Mouse (Mus musculus) hindbrain, embryonic 15.5 days (tissue): ENCODE results near the gene Hbb-y. TPM values are rescaled to one million over a fixed set of nuclear protein-coding genes. Genes with fewer than 3 reads are reported as not detected.
"Not testable (repeated sequence)": the region's sequence is repeated elsewhere in the genome, so short reads cannot be mapped to it uniquely, and the experiment has no call there.

Source experiments
- ATAC-seq: fragments of 200-750 bp; cut with Nextera tagmentation; 2 replicates; pipeline ENCODE4 v1.8.0; 2017; ENCODE audit warnings: low read depth, moderate number of reproducible peaks, moderate TSS enrichment; ENCODE audit not compliant: low FRiP score
- H3K27ac ChIP-seq: fragments of 300-500 bp; sonication (generic); replicated peaks from 2 replicates; pipeline ENCODE4 v1.5.1; 2015; ENCODE audit warnings: mild to moderate bottlenecking, inconsistent platforms
- H3K27me3 ChIP-seq: fragments of 300-500 bp; sonication (generic); 2 replicates; pipeline ENCODE4 v1.6.1; 2015; ENCODE audit warnings: control low read depth, inconsistent platforms
- H3K36me3 ChIP-seq: fragments of 300-500 bp; sonication (generic); 2 replicates; pipeline ENCODE4 v1.6.1; 2015; ENCODE audit warnings: control low read depth, inconsistent platforms
- H3K4me1 ChIP-seq: fragments of 300-500 bp; sonication (generic); replicated peaks from 2 replicates; pipeline ENCODE4 v1.6.1; 2015; ENCODE audit warnings: control low read depth, inconsistent platforms
- H3K4me2 ChIP-seq: fragments of 300-500 bp; sonication (generic); 2 replicates; pipeline ENCODE4 v1.6.1; 2015; ENCODE audit warnings: moderate library complexity, mild to moderate bottlenecking, inconsistent platforms
- H3K4me3 ChIP-seq: fragments of 300-500 bp; sonication (generic); 2 replicates; pipeline ENCODE4 v1.5.1; 2015; ENCODE audit warnings: mild to moderate bottlenecking, inconsistent platforms
- H3K9ac ChIP-seq: fragments of 300-500 bp; sonication (generic); 2 replicates; pipeline ENCODE4 v1.6.1; 2015; ENCODE audit warnings: inconsistent platforms
- H3K9me3 ChIP-seq: fragments of 300-500 bp; sonication (generic); 2 replicates; pipeline ENCODE4 v1.6.1; 2016; ENCODE audit warnings: control low read depth, inconsistent platforms
- WGBS: fragments of 180-500 bp; shearing (Covaris S2); methylation state at CpG from one replicate; pipeline ENCODE4 v1.1.7; 2015; 5-methylcytosine and 5-hydroxymethylcytosine counted together
- polyA plus RNA-seq: library from polyadenylated mRNA; unstranded; fragments of >200 nt; fragmentation: Nextera tagmentation; extraction: Ambion mirVana; gene quantifications from 2 replicates; pipeline ENCODE4 v1.2.1, GENCODE M21; 2015

The Hbb-y gene
- polyA plus RNA-seq, 1 experiment from 2014 or later, result 187 TPM

GRCm38 (mm10) chr7:103810746-103811145 is 42.3 kb downstream of the Hbb-y start:
- Histone ChIP-seq H3K9ac (no peak overlapping the region), H3K27me3 (no peaks in the 10 kb centered on the region), H3K4me2 (no peak overlapping the region), H3K4me3 (no peak overlapping the region), H3K27ac (no peak overlapping the region), H3K9me3 (no peaks in the 10 kb centered on the region), H3K4me1 (no peaks in the 10 kb centered on the region), H3K36me3 (no peaks in the 10 kb centered on the region)
- 90% methylated on average over 3 of the region's 3 CpGs for whole genome bisulfite sequencing
- no peak for ATAC-seq

DNA sequence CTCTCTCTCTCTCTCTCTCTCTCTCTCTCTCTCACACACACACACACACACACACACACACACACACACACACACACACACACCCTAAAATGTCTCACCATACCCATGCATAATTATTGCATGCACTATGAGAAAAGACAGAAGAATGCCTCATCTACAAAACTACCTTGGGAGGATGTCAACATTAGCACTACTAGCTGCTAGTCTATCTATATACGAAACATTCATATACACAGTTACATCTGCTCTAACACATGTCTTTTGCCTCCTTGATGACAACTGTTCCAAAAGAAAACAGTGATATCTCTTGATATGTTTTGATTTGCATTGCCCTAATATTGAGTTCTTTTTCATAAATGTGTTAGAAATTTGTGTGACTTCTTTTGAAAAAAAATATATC is 42.7 kb downstream of the Hbb-y start:
- Histone ChIP-seq H3K9me3 (no peaks in the 10 kb centered on the region), H3K27ac (no peak overlapping the region), H3K4me3 (no peak overlapping the region), H3K27me3 (no peaks in the 10 kb centered on the region), H3K9ac (no peak overlapping the region), H3K36me3 (no peaks in the 10 kb centered on the region), H3K4me2 (no peak overlapping the region), H3K4me1 (no peaks in the 10 kb centered on the region)
- WGBS, result 84% methylated on average over 1 of the region's 1 CpGs
- no peak for ATAC-seq

- Histone ChIP-seq H3K36me3 (no peaks in the 10 kb centered on the region), H3K27me3 (no peaks in the 10 kb centered on the region), H3K9me3 (no peaks in the 10 kb centered on the region), H3K27ac (no peak overlapping the region), H3K4me3 (no peak overlapping the region), H3K9ac (no peak overlapping the region), H3K4me2 (no peak overlapping the region), H3K4me1 (no peaks in the 10 kb centered on the region)
- 73% methylated on average over 1 of the region's 1 CpGs for WGBS
- no peak for ATAC-seq
Observed at GRCm38 (mm10) chr7:103809801-103810155, 43.2 kb downstream of the Hbb-y start.

- no peaks in the 10 kb centered on the region for H3K27me3 ChIP-seq
- no peaks in the 10 kb centered on the region for H3K36me3 ChIP-seq
- no peak overlapping the region for H3K4me2 ChIP-seq
- H3K9ac ChIP-seq, result no peak overlapping the region
- no peaks in the 10 kb centered on the region for H3K9me3 ChIP-seq
- no peaks in the 10 kb centered on the region for H3K4me1 ChIP-seq
- H3K27ac ChIP-seq, result no peak overlapping the region
- 72% methylated on average over 5 of the region's 5 CpGs for WGBS
- no peak for ATAC-seq
- no peak overlapping the region for H3K4me3 ChIP-seq
Observed at GRCm38 (mm10) chr7:103808971-103809800, 43.8 kb downstream of the Hbb-y start.

DNA sequence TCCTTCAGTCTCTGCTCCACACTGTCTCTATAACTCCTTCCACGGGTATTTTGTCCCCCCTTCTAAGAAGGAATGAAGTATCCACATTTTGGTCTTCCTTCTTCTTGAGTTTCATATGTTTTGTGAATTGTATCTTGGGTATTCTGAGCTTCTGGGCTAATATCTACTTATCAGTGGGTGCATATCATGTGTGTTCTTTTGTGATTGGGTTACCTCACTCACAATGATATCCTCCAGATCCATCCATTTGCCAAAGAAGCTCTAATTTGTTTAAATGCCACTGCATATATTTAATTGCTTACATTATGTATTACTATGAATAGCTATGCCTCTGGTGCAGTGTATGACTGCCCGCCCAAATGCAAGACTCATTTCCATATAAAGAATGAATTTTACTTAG is 44.9 kb downstream of the Hbb-y start:
- 84% methylated on average over 2 of the region's 2 CpGs for WGBS

DNA sequence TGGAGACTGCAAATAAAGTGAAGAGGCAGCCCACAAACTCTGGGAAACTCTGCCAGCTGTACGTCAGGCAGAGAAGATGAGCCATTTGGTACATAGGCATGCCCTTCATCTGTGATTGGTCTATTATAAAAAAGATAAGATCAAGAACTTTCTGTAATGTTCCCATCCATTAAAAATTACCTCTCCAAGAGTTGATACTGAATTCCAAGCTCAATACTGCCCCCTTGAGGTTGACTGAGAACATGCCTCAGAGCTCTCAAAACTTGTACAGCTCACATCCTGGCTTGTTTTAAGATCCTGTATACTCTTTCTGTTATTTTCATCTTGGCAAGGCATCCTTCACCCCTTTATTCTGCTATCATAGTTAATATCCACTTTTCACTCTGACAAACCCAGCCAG is 46.2 kb downstream of the Hbb-y start:
- Histone ChIP-seq H3K4me1 (no peaks in the 10 kb centered on the region), H3K27ac (no peak overlapping the region), H3K4me3 (no peak overlapping the region), H3K27me3 (no peaks in the 10 kb centered on the region), H3K4me2 (no peak overlapping the region), H3K9ac (no peak overlapping the region), H3K9me3 (no peaks in the 10 kb centered on the region), H3K36me3 (no peaks in the 10 kb centered on the region)
- no peak for ATAC-seq
- 63% methylated on average over 1 of the region's 1 CpGs for WGBS

More for the DNA sequence above, 44.9 kb downstream of the Hbb-y start:
- not testable (repeated sequence) for H3K4me2 ChIP-seq, H3K4me1 ChIP-seq, H3K27me3 ChIP-seq, H3K9me3 ChIP-seq, ATAC-seq, H3K36me3 ChIP-seq, H3K9ac ChIP-seq, H3K27ac ChIP-seq, H3K4me3 ChIP-seq

Other genes starting within 250 kb of the Hbb-y start
- not detected in 2 replicates for gene Olfr620, start 240.7 kb downstream of the Hbb-y start, polyA plus RNA-seq
- not detected in 2 replicates for gene Olfr622, start 210.5 kb downstream of the Hbb-y start, polyA plus RNA-seq
- not detected in 2 replicates for gene Olfr623, start 189.5 kb downstream of the Hbb-y start, polyA plus RNA-seq
- 0.03 TPM in 1 of 2 replicates, not detected in the other for gene Olfr624, start 182.0 kb downstream of the Hbb-y start, polyA plus RNA-seq
- gene Olfr625-ps1, start 170.5 kb downstream of the Hbb-y start, polyA plus RNA-seq, result not detected in 2 replicates
- gene Olfr243, start 138.5 kb downstream of the Hbb-y start, polyA plus RNA-seq, result not detected in 2 replicates
- gene Olfr628, start 122.8 kb downstream of the Hbb-y start, polyA plus RNA-seq, result not detected in 2 replicates
- not detected in 2 replicates for gene Olfr629, start 108.3 kb downstream of the Hbb-y start, polyA plus RNA-seq
- gene Olfr630, start 95.9 kb downstream of the Hbb-y start, polyA plus RNA-seq, result not detected in 2 replicates
- gene Olfr69, start 81.6 kb downstream of the Hbb-y start, polyA plus RNA-seq, result not detected in 2 replicates
- gene Olfr68, start 73.5 kb downstream of the Hbb-y start, polyA plus RNA-seq, result not detected in 2 replicates
- not detected in 2 replicates for gene Olfr67, start 61.4 kb downstream of the Hbb-y start, polyA plus RNA-seq
- gene Hbb-bt, start 39.2 kb downstream of the Hbb-y start, polyA plus RNA-seq, result 1,494 and 1,956 TPM in 2 replicates
- 4,421 and 5,872 TPM in 2 replicates for gene Hbb-bs, start 25.1 kb downstream of the Hbb-y start, polyA plus RNA-seq
- not detected in 2 replicates for gene Hbb-bh2, start 12.7 kb downstream of the Hbb-y start, polyA plus RNA-seq
- 1.3 and 2.5 TPM in 2 replicates for gene Hbb-bh1, start 10.1 kb downstream of the Hbb-y start, polyA plus RNA-seq
- gene Olfr66, start 33.0 kb upstream of the Hbb-y start, polyA plus RNA-seq, result not detected in 2 replicates
- gene Olfr64, start 41.3 kb upstream of the Hbb-y start, polyA plus RNA-seq, result not detected in 2 replicates
- not detected in 2 replicates for gene Olfr65, start 50.3 kb upstream of the Hbb-y start, polyA plus RNA-seq
- not detected in 2 replicates for gene Olfr631, start 75.6 kb upstream of the Hbb-y start, polyA plus RNA-seq
- not detected in 2 replicates for gene Olfr632, start 81.1 kb upstream of the Hbb-y start, polyA plus RNA-seq
- not detected in 2 replicates for gene Olfr633, start 91.2 kb upstream of the Hbb-y start, polyA plus RNA-seq
- gene Olfr635, start 117.9 kb upstream of the Hbb-y start, polyA plus RNA-seq, result not detected in 2 replicates
- not detected in 2 replicates for gene Olfr638, start 145.5 kb upstream of the Hbb-y start, polyA plus RNA-seq
- gene Olfr639, start 164.1 kb upstream of the Hbb-y start, polyA plus RNA-seq, result 0.03 TPM in 1 of 2 replicates, not detected in the other
- gene Olfr640, start 172.4 kb upstream of the Hbb-y start, polyA plus RNA-seq, result not detected in 2 replicates
- gene Olfr641, start 182.2 kb upstream of the Hbb-y start, polyA plus RNA-seq, result not detected in 2 replicates
- gene Olfr642, start 199.4 kb upstream of the Hbb-y start, polyA plus RNA-seq, result not detected in 2 replicates
- not detected in 2 replicates for gene 4930516K23Rik, start 208.2 kb upstream of the Hbb-y start, polyA plus RNA-seq
- gene Olfr644, start 218.7 kb upstream of the Hbb-y start, polyA plus RNA-seq, result not detected in 2 replicates
- gene Olfr645, start 232.2 kb upstream of the Hbb-y start, polyA plus RNA-seq, result not detected in 2 replicates